Mouse (Mus musculus): ENCODE measurements around the gene 3830403N18Rik. TPM values are rescaled to one million over a fixed set of nuclear protein-coding genes. Genes with fewer than 3 reads are reported as not detected.
"Not testable (repeated sequence)": the region's sequence is repeated elsewhere in the genome, so short reads cannot be mapped to it uniquely, and the experiment has no call there.

3830403N18Rik gene
- under 1 TPM in 1 of 2 experiments, not detected in 1; 0.31 TPM for total RNA-seq (2021)
- long read RNA-seq, experiment 1 = 0 reads
- long read RNA-seq, experiment 2 = 0 reads

- DNase-seq; intact Hi-C loops (cut with DNase I; ENCODE audit: low total_unique reads): not testable (repeated sequence)
These were observed at the start of gene 3830403N18Rik for GRCm38 (mm10) chrX:56136336-56136909. TSS of gene 3830403N18Rik (plus strand) at chrX:56136572.

- DNase-seq = no peak
- intact Hi-C loops (cut with DNase I; ENCODE audit: low total_unique reads) = no loop called here
These were observed 15.0 kb downstream of the 3830403N18Rik start for GRCm38 (mm10) chrX:56151396-56151795.

GRCm38 (mm10) chrX:56186449-56186848 is 50.1 kb downstream of the 3830403N18Rik start:
- DNase-seq; intact Hi-C loops (cut with DNase I; ENCODE audit: low total_unique reads): not testable (repeated sequence)

Other genes starting within 250 kb of the 3830403N18Rik start
- gene Gm773, start 76.3 kb downstream of the 3830403N18Rik start, total RNA-seq (2021) = not detected
- 1 to 10 TPM; 2.7 to 3.1 TPM for gene Zfp449, start 209.8 kb downstream of the 3830403N18Rik start, total RNA-seq (2021)
- under 1 TPM; 0.09 to 0.14 TPM for gene Smim10l2a, start 238.0 kb downstream of the 3830403N18Rik start, total RNA-seq (2021)

Data from gastrocnemius, postnatal 14 days (tissue).